Mouse (Mus musculus): ENCODE data around the gene Tmem245. TPM values are rescaled to one million over a fixed set of nuclear protein-coding genes. Genes with fewer than 3 reads are reported as not detected.

Gene Tmem245
- polyA plus RNA-seq, 1 experiment from 2014 or later = 10.4 TPM

DNA sequence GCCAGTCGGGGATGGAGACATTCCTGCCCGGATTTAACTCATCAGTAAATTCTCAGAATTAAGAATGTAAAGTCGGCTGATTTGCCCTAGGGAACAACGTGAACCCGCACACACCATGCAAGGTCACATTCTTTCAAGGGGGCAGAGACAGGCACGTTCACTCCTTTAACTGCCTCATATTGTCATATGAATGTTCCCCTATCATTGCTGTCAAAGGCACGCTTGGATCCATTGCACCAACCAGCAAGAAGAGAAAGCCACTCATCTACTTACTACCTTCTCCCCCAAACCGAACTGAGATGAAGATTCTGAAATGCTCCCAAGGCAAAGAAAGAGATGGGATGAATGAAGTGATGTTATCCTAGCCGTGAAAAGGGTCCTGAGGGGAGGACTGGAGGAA lies 88.5 kb downstream of the Tmem245 start:
- H3K4me3 ChIP-seq = no peak overlapping the region
- ATAC-seq (ENCODE audit: low FRiP score) = no peak
- H3K4me2 ChIP-seq (replicated peaks) = no peak overlapping the region
- no peak overlapping the region for H3K27ac ChIP-seq
- no peaks in the 10 kb centered on the region for H3K27me3 ChIP-seq
- no peaks in the 10 kb centered on the region for H3K36me3 ChIP-seq
- 78% methylated on average over 9 of the region's 9 CpGs for WGBS
- H3K4me1 ChIP-seq = peaks cover 5% of the 10 kb centered on the region
- no peaks in the 10 kb centered on the region for H3K9me3 ChIP-seq (replicated peaks)
- no peak overlapping the region for H3K9ac ChIP-seq

DNA sequence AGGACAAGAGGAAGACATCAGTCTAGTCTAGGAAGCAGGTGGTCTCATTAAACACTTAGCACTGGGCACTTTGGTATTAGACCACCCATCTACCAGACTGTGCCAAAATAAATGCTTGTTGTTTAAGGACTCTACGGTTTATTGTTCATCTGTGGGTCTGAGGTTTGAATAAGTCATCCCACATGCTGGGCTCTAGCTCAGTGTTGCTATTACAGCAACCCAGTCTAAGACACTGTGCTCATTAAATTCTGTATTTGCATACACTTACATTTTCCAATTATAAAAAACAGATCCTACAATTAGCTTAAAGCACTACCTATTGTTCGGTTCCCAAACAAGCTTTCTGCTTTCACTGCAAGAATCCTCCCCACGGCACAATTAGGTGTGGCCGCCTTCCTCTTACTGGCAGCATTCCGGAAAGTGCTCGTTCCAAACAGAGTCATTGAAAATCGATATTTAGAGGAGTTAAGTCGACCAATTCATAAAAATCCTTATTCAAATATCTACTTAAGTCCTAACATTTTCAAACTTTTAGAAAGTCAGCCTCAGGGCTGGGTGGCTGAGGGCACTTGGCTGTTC lies 90.8 kb downstream of the Tmem245 start:
- Histone ChIP-seq H3K9me3 (replicated peaks) (no peaks in the 10 kb centered on the region), H3K4me2 (replicated peaks) (no peak overlapping the region), H3K27me3 (no peaks in the 10 kb centered on the region), H3K9ac (no peak overlapping the region), H3K36me3 (no peaks in the 10 kb centered on the region), H3K4me3 (no peak overlapping the region), H3K4me1 (no peaks in the 10 kb centered on the region), H3K27ac (no peak overlapping the region)
- no peak for ATAC-seq (ENCODE audit: low FRiP score)
- 90% methylated on average over 8 of the region's 8 CpGs for WGBS

DNA sequence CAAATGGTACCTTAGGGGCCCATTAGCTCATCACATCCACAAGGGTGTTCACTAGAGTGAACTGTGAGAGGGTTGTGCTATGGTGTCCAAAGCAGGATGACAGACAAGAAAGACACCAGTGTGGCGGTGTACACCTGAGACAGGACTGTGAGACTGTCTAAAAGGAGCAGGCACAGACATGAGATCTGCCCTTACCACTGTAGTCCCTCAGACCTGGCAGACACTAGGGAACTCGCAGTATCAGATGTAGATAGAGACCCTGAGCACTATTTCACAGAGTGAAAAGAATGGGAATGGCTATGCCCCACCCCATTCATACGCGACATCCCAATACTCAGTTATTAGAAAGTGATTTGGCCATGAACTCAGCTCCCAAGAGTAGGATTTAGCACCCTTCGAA lies 91.3 kb downstream of the Tmem245 start:
- 92% methylated on average over 5 of the region's 5 CpGs for WGBS
- no peaks in the 10 kb centered on the region for H3K9me3 ChIP-seq (replicated peaks)
- ATAC-seq (ENCODE audit: low FRiP score) = no peak

DNA sequence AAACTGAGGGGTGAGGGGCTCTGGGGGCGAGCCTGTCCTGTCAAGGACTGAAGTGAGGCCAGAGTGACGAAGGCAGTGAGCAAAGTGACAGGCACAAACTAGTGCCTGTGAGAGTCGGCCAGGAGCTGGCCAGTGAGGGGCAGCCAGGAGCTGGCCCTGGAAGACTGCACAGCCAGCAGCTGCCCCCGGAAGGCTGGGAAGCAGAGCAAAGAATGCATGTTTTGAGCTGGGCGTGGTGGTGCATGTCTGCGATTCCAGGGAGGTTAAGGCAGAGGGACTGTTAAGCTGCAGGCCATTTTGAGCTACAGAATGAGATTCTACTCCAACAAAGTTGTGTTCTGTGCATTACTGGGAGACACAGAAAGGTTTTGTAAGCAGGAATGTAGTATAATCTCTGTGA lies 96.5 kb downstream of the Tmem245 start:
- Histone ChIP-seq H3K27ac (no peak overlapping the region; the same call in 1 of the 2 replicates), H3K9me3 (replicated peaks) (no peaks in the 10 kb centered on the region), H3K4me1 (peaks cover 3% of the 10 kb centered on the region; the same call in 1 of the 2 replicates), H3K4me3 (no peak overlapping the region), H3K4me2 (replicated peaks) (no peak overlapping the region), H3K36me3 (peaks cover 6% of the 10 kb centered on the region), H3K27me3 (no peaks in the 10 kb centered on the region), H3K9ac (0 out of 2 replicates have a peak overlapping the region, but pooled peaks have one; percentile 18)
- WGBS = 32% methylated on average over 6 of the region's 6 CpGs
- ATAC-seq (ENCODE audit: low FRiP score) = no peak

More for the DNA sequence above, 91.3 kb downstream of the Tmem245 start:
- Histone ChIP-seq H3K27ac (no peak overlapping the region), H3K4me2 (replicated peaks) (no peak overlapping the region), H3K4me3 (no peak overlapping the region), H3K4me1 (no peaks in the 10 kb centered on the region), H3K27me3 (no peaks in the 10 kb centered on the region), H3K9ac (no peak overlapping the region), H3K36me3 (no peaks in the 10 kb centered on the region)

DNA sequence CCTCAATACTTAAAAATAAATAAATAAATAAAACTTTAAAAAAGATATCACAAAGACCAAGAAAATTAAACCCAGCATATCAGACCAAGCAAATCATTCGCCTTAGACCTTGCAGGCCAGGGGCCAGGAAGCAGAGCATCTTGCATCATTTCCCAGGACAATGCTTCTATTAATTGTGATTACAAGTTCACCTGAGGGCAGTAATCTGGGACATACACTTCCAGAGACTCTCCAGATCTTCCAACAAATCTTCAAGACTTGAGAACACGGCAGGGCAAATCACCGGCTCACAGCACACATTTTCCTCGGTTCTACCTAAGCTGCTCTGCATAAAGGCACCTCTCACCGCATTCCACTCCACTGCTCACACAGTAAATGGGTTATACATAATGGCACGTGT lies 99.2 kb downstream of the Tmem245 start:
- Histone ChIP-seq H3K9me3 (replicated peaks) (no peaks in the 10 kb centered on the region), H3K4me1 (peaks cover 3% of the 10 kb centered on the region; the same call in 1 of the 2 replicates), H3K4me2 (replicated peaks) (no peak overlapping the region), H3K36me3 (peaks cover 25% of the 10 kb centered on the region), H3K4me3 (no peak overlapping the region), H3K27me3 (no peaks in the 10 kb centered on the region), H3K27ac (no peak overlapping the region), H3K9ac (no peak overlapping the region)
- 89% methylated on average over 6 of the region's 6 CpGs for WGBS
- ATAC-seq (ENCODE audit: low FRiP score) = no peak

DNA sequence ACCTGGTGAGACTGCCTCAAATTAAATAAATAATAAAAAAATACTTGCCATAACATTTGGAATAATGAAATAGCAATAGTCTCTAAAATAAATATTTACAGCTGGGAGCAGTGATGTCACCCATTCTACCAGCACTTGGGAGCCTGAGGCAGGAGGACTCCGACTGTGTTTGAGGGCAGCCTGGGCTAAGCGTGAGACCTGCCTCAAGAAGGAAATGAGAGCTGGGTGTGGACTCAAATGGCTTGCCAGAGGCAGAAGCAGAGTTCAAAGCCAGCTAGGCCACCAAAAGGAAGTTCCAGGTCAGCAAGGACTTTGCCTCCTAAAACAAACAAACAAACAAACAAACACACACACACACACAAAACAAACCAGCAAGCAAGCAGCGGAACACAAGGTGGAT lies 99.8 kb downstream of the Tmem245 start:
- Histone ChIP-seq H3K27ac (no peak overlapping the region), H3K9ac (no peak overlapping the region), H3K4me1 (peaks cover 3% of the 10 kb centered on the region; the same call in 1 of the 2 replicates), H3K36me3 (peaks cover 25% of the 10 kb centered on the region), H3K4me3 (no peak overlapping the region), H3K4me2 (replicated peaks) (no peak overlapping the region), H3K9me3 (replicated peaks) (no peaks in the 10 kb centered on the region), H3K27me3 (no peaks in the 10 kb centered on the region)
- WGBS = 92% methylated on average over 3 of the region's 3 CpGs
- ATAC-seq (ENCODE audit: low FRiP score) = no peak

DNA sequence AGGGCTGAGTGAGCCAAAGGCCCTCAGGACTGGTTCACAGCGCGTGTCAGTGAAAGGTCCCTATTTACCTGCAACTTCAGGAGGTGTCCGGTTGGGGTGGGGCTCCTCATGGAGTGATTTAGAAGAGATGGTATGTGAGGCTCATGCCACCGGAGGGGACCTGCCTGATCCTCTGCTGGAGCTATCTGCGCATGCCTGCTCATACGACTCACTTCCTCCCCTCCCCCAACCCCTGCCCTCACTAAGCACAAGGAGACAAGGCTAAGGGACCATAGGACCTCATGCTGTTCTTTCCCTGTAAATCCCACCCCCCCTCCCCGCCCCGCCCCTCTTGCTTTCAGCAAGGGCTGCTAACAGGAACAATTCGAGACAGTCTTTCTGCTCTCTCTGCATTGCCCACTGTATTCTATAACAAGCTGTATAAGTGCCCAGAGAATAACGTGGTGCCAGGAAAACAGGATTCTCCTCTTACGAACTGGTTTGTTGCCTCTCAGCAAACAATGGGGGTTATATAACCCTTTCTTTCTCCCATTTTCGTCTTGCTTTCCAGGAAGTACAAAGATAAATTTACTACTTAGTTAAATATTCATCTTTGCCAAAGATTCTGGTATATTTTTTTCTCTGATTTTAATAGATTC lies 101.2 kb downstream of the Tmem245 start:
- Histone ChIP-seq H3K9ac (no peak overlapping the region), H3K4me2 (replicated peaks) (no peak overlapping the region), H3K27ac (no peak overlapping the region), H3K27me3 (no peaks in the 10 kb centered on the region), H3K9me3 (replicated peaks) (no peaks in the 10 kb centered on the region), H3K36me3 (peaks cover 31% of the 10 kb centered on the region), H3K4me3 (no peak overlapping the region), H3K4me1 (peaks cover 3% of the 10 kb centered on the region; the same call in 1 of the 2 replicates)
- WGBS = 62% methylated on average over 12 of the region's 12 CpGs
- no peak for ATAC-seq (ENCODE audit: low FRiP score)

DNA sequence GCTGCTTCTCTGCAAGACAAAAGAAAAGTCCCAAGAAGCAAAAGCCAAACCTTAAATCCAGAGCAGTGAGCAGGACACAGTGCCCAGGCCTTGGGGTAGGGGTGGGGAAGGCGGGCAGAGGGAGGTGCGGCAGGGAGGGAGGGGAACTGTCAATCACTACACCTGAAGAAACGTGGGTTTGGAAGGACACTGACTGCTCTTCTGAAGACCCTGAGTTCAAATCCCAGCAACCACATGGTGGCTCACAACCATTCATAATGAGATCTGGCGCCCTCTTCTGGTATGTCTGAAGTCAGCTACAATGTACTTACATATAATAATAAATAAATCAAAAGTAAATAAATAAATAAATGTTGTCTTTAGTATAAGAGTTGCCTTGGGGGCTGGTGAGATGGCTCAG lies 102.3 kb downstream of the Tmem245 start:
- Histone ChIP-seq H3K4me2 (replicated peaks) (no peak overlapping the region), H3K27ac (no peak overlapping the region), H3K9ac (no peak overlapping the region), H3K36me3 (peaks cover 37% of the 10 kb centered on the region), H3K9me3 (replicated peaks) (no peaks in the 10 kb centered on the region), H3K4me3 (no peak overlapping the region), H3K4me1 (no peaks in the 10 kb centered on the region), H3K27me3 (no peaks in the 10 kb centered on the region)
- 89% methylated on average over 4 of the region's 4 CpGs for WGBS
- no peak for ATAC-seq (ENCODE audit: low FRiP score)

DNA sequence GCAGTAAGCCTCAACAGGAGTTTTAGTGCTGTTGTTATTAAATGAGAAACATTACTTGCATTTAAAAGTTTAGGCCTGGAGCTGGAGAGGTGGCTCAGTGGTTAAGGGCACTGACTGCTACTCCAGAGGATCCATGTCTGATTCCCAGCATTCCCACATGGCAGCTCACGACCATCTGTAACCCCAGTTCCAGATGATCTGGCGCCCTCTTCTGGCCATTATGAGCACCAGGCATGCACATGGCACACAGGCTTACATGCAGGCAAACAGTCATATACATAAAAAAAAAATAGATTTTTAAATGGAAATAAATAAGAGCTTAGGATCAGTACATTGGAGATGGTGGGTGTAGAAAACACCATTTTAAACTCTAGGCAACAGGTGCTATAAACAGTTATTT lies 103.3 kb downstream of the Tmem245 start:
- Histone ChIP-seq H3K9ac (no peak overlapping the region), H3K4me1 (no peaks in the 10 kb centered on the region), H3K4me3 (no peak overlapping the region), H3K9me3 (replicated peaks) (no peaks in the 10 kb centered on the region), H3K36me3 (peaks cover 41% of the 10 kb centered on the region), H3K4me2 (replicated peaks) (no peak overlapping the region), H3K27me3 (no peaks in the 10 kb centered on the region), H3K27ac (no peak overlapping the region)
- no peak for ATAC-seq (ENCODE audit: low FRiP score)
- WGBS = 89% methylated on average over 2 of the region's 2 CpGs

DNA sequence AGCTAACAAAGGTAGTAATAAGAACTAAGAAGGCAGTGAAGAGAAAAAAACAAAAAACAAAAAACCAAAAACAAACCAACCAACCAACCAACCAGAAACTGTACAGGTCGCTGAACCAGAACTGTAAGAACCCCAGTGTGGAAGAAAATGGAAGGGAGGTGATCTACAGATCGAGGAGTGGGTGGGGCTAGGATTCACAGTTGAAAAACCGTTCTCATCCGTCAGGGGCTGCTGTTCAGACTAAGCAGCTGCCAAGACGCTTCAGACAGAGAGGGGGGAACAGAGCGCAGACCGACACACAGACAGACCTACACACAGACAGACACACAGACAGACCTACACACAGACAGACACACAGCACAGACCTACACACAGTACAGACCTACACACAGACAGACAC lies 104.7 kb downstream of the Tmem245 start:
- Histone ChIP-seq H3K27me3 (no peaks in the 10 kb centered on the region), H3K9me3 (replicated peaks) (no peaks in the 10 kb centered on the region), H3K4me3 (no peak overlapping the region), H3K4me1 (no peaks in the 10 kb centered on the region), H3K9ac (no peak overlapping the region), H3K36me3 (peaks cover 55% of the 10 kb centered on the region), H3K27ac (no peak overlapping the region), H3K4me2 (replicated peaks) (no peak overlapping the region)
- no peak for ATAC-seq (ENCODE audit: low FRiP score)
- 80% methylated on average over 7 of the region's 7 CpGs for WGBS

DNA sequence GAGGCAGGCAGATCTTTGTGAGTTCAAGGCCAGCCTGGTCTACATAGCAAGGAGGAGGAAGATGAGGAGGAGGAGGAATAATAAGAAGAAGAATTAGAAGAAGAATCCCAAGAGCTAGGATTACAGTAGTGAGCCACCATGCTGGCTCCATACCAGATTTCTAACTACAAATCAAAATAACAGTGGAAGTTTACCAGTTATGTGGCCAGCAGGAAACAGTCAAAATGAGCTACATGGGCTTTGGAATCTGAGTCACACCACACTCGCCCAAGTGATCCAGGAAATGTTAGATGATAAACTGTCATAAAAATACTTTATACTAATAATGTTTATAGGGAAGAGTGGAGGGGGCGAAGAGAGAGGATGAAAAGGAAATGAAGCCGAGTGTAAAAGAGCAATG lies 106.9 kb downstream of the Tmem245 start:
- Histone ChIP-seq H3K27me3 (no peaks in the 10 kb centered on the region), H3K4me3 (no peak overlapping the region), H3K9ac (no peak overlapping the region), H3K4me1 (no peaks in the 10 kb centered on the region), H3K27ac (no peak overlapping the region), H3K4me2 (replicated peaks) (no peak overlapping the region), H3K9me3 (replicated peaks) (no peaks in the 10 kb centered on the region), H3K36me3 (peaks cover 60% of the 10 kb centered on the region)
- 91% methylated on average over 3 of the region's 3 CpGs for WGBS
- ATAC-seq (ENCODE audit: low FRiP score) = no peak

DNA sequence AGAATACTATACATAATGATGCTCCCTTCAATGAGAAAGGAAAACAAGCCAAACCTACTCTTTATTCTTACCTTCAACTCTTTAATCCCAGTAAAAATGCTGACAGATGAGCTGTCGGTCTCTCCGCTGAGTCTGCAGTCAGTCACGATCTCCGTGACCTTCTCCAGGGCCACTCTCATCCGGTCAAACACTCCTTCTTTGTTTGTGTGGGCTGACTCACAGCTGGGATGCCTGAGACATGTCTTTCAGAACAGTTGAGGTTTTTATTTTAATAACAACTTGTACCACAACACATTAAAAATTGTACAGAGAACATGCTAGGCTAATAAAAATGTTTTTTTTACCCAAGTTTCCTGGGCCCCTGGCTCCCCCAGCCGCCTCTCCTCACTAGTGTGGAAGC lies 109.6 kb downstream of the Tmem245 start:
- H3K9me3 ChIP-seq (replicated peaks) = no peaks in the 10 kb centered on the region
- H3K36me3 ChIP-seq = peaks cover 62% of the 10 kb centered on the region
- no peak overlapping the region for H3K4me3 ChIP-seq
- H3K4me2 ChIP-seq (replicated peaks) = no peak overlapping the region
- H3K27ac ChIP-seq = no peak overlapping the region
- H3K4me1 ChIP-seq = no peaks in the 10 kb centered on the region
- ATAC-seq (ENCODE audit: low FRiP score) = no peak
- no peak overlapping the region for H3K9ac ChIP-seq
- no peaks in the 10 kb centered on the region for H3K27me3 ChIP-seq
- WGBS = 73% methylated on average over 6 of the region's 6 CpGs

DNA sequence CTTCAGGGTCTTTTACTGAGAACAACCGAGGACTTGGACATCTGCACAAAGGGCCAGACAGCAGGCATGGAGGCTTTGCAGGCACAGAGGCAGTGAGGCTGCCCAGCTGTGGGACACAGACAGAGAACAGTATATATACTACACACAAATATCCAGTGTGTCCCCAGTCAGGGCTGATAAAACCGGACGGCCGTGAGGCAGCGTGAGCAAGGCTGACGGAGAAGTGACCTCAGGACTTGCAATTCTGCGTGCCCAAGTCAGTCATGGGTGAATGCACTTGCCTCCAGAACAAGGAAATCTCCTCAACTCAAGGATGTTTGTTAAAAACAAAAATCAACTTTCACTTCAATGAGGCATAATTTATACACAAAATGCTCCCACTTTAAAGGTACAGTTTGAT lies 115.2 kb downstream of the Tmem245 start:
- ATAC-seq (ENCODE audit: low FRiP score) = no peak
- H3K4me2 ChIP-seq (replicated peaks) = no peak overlapping the region
- H3K27me3 ChIP-seq = no peaks in the 10 kb centered on the region
- no peaks in the 10 kb centered on the region for H3K4me1 ChIP-seq
- H3K4me3 ChIP-seq = no peak overlapping the region
- peaks cover 61% of the 10 kb centered on the region for H3K36me3 ChIP-seq
- no peaks in the 10 kb centered on the region for H3K9me3 ChIP-seq (replicated peaks)
- H3K27ac ChIP-seq = no peak overlapping the region
- WGBS = 84% methylated on average over 7 of the region's 7 CpGs
- H3K9ac ChIP-seq = no peak overlapping the region
